Mouse (Mus musculus) thymus, adult 2 months (tissue): ENCODE results near the gene Lrrc59.

Experiments
- CTCF ChIP-seq: fragments of 200-500 bp; IDR thresholded peaks from 2 replicates; pipeline ENCODE4 v1.5.1; 2012; ENCODE audit warnings: mild to moderate bottlenecking, control low read depth, low read length, moderate library complexity, borderline replicate concordance; ENCODE audit not compliant: control insufficient read depth, poor library complexity, insufficient read depth; ENCODE audit errors: extremely low read depth
- POLR2A ChIP-seq: fragments of 200-500 bp; IDR thresholded peaks from 2 replicates; pipeline ENCODE4 v1.6.1; 2012; ENCODE audit warnings: mild to moderate bottlenecking, low read length, control low read depth, moderate library complexity; ENCODE audit not compliant: control insufficient read depth, poor library complexity, insufficient read depth; ENCODE audit errors: extremely low read depth

DNA sequence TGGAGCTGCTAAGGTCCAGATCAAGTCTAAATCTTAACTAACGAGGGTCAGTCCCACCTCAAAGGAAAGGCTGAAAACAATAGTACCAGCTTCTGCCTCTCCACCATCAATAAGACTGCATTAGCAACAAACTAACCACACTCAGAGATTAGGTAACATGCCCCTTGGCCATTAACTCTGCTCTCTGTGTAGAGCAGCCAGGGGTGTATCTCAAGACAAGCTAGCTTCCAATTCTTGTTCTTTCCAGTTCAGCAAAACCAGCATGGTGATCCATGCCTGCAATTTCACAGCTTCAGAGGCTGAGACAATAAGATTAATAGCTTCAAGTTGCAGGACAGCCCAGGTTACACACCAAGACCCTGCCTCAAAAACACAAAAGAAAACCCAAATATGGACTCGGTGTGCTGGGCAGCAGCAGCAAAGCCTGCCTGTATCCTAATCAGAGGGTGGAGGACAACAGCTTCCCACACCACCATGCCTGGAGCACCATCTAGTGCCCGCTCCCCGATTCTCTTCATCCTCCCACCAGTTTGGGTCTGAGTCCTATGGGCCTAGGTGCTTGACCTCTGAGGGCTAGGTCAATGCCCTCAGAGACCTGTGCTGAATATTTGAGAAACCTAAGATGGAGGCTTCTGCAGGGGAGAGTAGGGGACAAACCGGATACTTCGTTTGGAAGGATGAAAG lies 31.0 kb upstream of the Lrrc59 start:
- TF ChIP-seq CTCF (no peak), POLR2A (no peak)
